ENCODE assay signal across 7 mouse cellular contexts in genomic region chr11:120229861-120230751, GRCm38 (mm10). TPM values are rescaled to one million over a fixed set of nuclear protein-coding genes. Genes with fewer than 3 reads are reported as not detected.
A peak's percentile ranks its signal among the peaks of the same experiment; 100 is the strongest.
DNase-seq lines count a peak whose midpoint lies in the region; ATAC-seq and TF ChIP-seq lines count a peak whose summit lies in the region.

No protein-coding gene starts in this region.

- H3K9me3 ChIP-seq in hindbrain, embryonic 16.5 days (ENCODE audit: control insufficient read depth, low read length), result no peaks in the 10 kb centered on the region
- H3K9me3 ChIP-seq in midbrain, embryonic 10.5 days (replicated peaks), result no peaks in the 10 kb centered on the region

- ATAC-seq in hindbrain, embryonic 16.5 days, result no peak

- peak overlapping the region; percentile 99 for H3K27ac ChIP-seq in gastrocnemius, adult 2 months
- peak overlapping the region; percentile 99 for H3K27ac ChIP-seq in hindbrain, embryonic 16.5 days (ENCODE audit: low read depth, low read length)
- H3K27ac ChIP-seq in midbrain, embryonic 10.5 days (replicated peaks), result peak overlapping the region; percentile 100
- H3K27ac ChIP-seq in testis, adult 2 months (ENCODE audit: control insufficient read depth, insufficient read depth, low read depth, low read length), result peak overlapping the region; percentile 56

- TF ChIP-seq POLR2A in testis, adult 2 months (IDR thresholded peaks at IDR 0.05; ENCODE audit: control insufficient read depth, low read depth, low read length), result no peak

- H3K4me3 ChIP-seq in gastrocnemius, adult 2 months, result peak overlapping the region; percentile 88
- H3K4me3 ChIP-seq in hindbrain, embryonic 16.5 days (ENCODE audit: low read length), result peak overlapping the region; percentile 90
- peak overlapping the region; percentile 98 for H3K4me3 ChIP-seq in midbrain, embryonic 10.5 days
- H3K4me3 ChIP-seq in testis, adult 2 months (ENCODE audit: control insufficient read depth, low read depth, low read length), result peak overlapping the region; percentile 41

- DNase-seq in adipocyte (ENCODE audit: low spot score), result peak; percentile 84
- peak; percentile 78 for DNase-seq in cerebellum, adult 9-10 months
- DNase-seq in gastrocnemius, adult 2 months, result peak; percentile 93
- peak; percentile 71 to 75 for DNase-seq in left cerebral cortex, postnatal 25 days (ENCODE audit: low spot score in 2 of 2)
- DNase-seq in midbrain, embryonic 10.5 days (ENCODE audit: low spot score), result peak; percentile 70

- under 1% methylated on average over 42 of the region's 42 CpGs for WGBS in hindbrain, embryonic 16.5 days
- WGBS in midbrain, embryonic 10.5 days, result 2% methylated on average over 42 of the region's 42 CpGs

- H3K4me2 ChIP-seq in hindbrain, embryonic 16.5 days (ENCODE audit: low read length), result peak overlapping the region; percentile 96

- peak overlapping the region; percentile 97 for H3K9ac ChIP-seq in hindbrain, embryonic 16.5 days (ENCODE audit: low read depth, low read length)

- H3K27me3 ChIP-seq in hindbrain, embryonic 16.5 days (replicated peaks; ENCODE audit: control insufficient read depth, insufficient read depth, low read length), result no peaks in the 10 kb centered on the region
- H3K27me3 ChIP-seq in midbrain, embryonic 10.5 days (ENCODE audit: low read depth, poor library complexity, severe bottlenecking), result no peaks in the 10 kb centered on the region
- H3K27me3 ChIP-seq in testis, adult 2 months (ENCODE audit: control insufficient read depth, insufficient read depth, low read length), result no peaks in the 10 kb centered on the region

- TF ChIP-seq CTCF in gastrocnemius, adult 2 months (IDR thresholded peaks at IDR 0.05), result no peak
- no peak for TF ChIP-seq CTCF in testis, adult 2 months (IDR thresholded peaks at IDR 0.05; ENCODE audit: control insufficient read depth, insufficient read depth, insufficient replicate concordance, low read depth, low read length)

- no peaks in the 10 kb centered on the region for H3K36me3 ChIP-seq in hindbrain, embryonic 16.5 days (ENCODE audit: control insufficient read depth, insufficient read depth, low read length)
- peaks cover 3% of the 10 kb centered on the region; the same call in 1 of the 2 replicates for H3K36me3 ChIP-seq in midbrain, embryonic 10.5 days
- no peaks in the 10 kb centered on the region for H3K36me3 ChIP-seq in testis, adult 2 months (ENCODE audit: control insufficient read depth, insufficient read depth, low read length)

- peaks cover 56% of the 10 kb centered on the region for H3K4me1 ChIP-seq in hindbrain, embryonic 16.5 days (ENCODE audit: control insufficient read depth, insufficient read depth, low read depth, low read length)
- peaks cover 68% of the 10 kb centered on the region for H3K4me1 ChIP-seq in midbrain, embryonic 10.5 days
- peaks cover 28% of the 10 kb centered on the region for H3K4me1 ChIP-seq in testis, adult 2 months (ENCODE audit: control insufficient read depth, insufficient read depth, low read length)

- intact Hi-C loops in gastrocnemius, adult 2 months (cut with DNase I), result loop anchor here (1.0 to 2.0 kb wide), 2 partner anchors 41 to 77 kb away; no protein-coding TSS in a partner anchor
- intact Hi-C loops in left cerebral cortex, postnatal 25 days (cut with DNase I), result loop anchor here (1.0 kb wide), 1 partner anchor 44 kb away; no protein-coding TSS in a partner anchor

RNA-seq across cellular contexts. Expression of gene Bahcc1, which starts 2.6 kb away (rescaled TPM):
- 1 to 10 TPM; 3.5 to 5.3 TPM for total RNA-seq in gastrocnemius, adult 2 months (2021)
- 7.8 and 9.7 TPM in 2 replicates for polyA plus RNA-seq in hindbrain, embryonic 16.5 days (2015; fragmentation: Nextera tagmentation; extraction: Ambion mirVana)
- 10 to 100 TPM; 16.3 to 21.9 TPM for total RNA-seq in left cerebral cortex, postnatal 25 days (2021)
- polyA plus RNA-seq in midbrain, embryonic 10.5 days (2016; fragmentation: Nextera tagmentation; extraction: Ambion mirVana), result 14.3 and 16.6 TPM in 2 replicates
- polyA plus RNA-seq in testis, adult 2 months (2012; rRNA removed), result 2.3 and 2.9 TPM in 2 replicates

Comparison
In these comparisons a context has a peak if more than half of its experiments do, and no peak if none do; other contexts are left out.
1. H3K4me3 ChIP-seq: peak in every context shown above with its lines; median percentile 98 in midbrain, embryonic 10.5 days; 90 in hindbrain, embryonic 16.5 days; 88 in gastrocnemius, adult 2 months; 41 in testis, adult 2 months.